Mouse (Mus musculus) testis, postnatal 14 days (tissue): ENCODE results near the gene Minpp1.

Experiments
- DNase-seq: peaks from one replicate; pipeline ENCODE4 v3.0.0; 2021; ENCODE audit warnings: low spot score

Gene Minpp1

GRCm38 (mm10) chr19:32527139-32527538 lies 41.6 kb downstream of the Minpp1 start:
- DNase-seq = no peak

GRCm38 (mm10) chr19:32528723-32529122 lies 43.2 kb downstream of the Minpp1 start:
- DNase-seq = no peak

DNA sequence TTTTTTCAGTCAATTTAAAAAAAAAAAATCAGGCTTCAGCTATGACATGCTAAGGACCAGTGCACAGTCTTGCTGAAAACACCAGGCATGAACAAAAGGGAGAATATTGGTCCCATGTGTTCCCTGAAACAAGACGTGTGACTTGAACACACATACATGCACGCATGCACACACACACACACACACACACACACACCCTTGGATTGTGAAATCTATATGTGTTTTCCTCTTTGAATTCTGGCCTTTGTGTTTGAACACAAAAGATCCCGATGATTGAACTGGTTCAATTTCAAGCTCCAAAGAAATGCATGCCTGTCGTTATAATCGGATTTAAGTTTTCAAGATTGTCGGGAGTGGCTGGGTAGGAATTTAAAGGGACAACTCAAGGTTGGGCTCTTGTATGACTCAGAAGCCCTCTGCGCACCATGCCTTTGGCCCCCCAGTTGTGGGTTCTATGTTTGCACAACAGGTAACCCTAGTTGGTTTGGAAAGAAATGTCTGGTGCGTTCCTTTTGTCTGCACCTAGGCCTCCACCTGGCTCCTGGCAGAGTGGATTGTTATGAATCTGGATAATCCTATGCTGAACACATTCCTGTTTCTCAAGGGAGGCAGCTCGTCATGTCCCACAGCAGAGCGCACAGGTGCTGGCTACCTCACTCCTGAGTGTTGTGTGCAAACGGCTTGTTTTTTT lies 43.8 kb downstream of the Minpp1 start:
- no peak for DNase-seq

- no peak for DNase-seq
Measured at GRCm38 (mm10) chr19:32530296-32530695, 44.7 kb downstream of the Minpp1 start.

DNA sequence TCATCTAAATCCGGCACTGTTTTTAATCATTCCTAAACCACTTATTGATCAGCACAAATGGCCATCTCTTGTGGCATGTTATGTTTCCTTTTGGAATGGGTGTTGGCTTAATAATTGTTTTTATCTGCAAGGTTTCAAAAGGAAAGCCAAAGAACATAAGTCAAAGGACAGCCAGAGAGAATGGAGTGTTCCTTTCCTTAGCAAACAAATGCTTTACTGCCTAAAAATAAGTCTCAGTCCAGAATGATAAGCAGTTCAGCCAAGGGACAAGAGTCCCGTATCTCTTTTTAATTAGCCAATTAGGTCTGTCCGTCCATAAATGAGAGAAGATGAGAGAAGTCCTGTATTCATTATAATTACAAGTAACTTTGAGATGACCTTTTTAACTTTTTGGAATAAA lies 46.8 kb downstream of the Minpp1 start:
- DNase-seq = no peak

DNA sequence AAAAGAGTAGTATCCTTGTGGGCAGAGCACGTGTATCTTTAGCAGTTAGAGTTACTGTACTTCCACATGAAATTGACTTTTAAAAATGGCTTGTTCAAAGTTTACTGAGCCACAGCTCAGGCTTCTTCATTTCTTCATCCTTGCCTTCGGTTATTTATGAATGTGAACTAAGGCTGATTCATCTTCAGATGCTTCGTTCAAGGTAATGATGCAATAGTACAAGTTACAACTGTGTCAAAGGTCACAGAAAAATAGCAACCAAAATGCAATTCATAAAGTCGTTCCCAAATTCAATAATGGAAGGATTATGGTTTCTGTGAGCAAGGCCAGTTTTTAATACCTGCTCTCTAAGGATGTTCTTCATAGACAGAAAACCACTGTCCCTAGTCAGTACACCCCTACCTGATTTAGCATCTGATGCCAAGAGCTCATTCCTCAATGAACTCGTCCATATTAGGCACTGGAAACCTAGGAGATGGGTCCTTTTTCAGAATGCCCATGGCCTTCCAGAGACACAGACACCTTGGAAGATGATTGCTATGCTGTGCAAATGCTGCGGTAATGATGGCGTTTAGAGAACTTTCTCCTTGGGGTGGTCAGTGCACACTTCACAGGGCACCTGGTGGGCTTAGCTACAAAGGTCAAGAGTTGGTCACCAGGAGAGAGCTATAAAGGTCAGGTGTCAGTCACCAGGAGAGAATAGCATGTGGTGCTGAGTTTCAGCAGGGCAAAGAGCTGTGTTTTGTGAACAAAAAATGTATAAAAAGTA lies 47.4 kb downstream of the Minpp1 start:
- DNase-seq = no peak

DNA sequence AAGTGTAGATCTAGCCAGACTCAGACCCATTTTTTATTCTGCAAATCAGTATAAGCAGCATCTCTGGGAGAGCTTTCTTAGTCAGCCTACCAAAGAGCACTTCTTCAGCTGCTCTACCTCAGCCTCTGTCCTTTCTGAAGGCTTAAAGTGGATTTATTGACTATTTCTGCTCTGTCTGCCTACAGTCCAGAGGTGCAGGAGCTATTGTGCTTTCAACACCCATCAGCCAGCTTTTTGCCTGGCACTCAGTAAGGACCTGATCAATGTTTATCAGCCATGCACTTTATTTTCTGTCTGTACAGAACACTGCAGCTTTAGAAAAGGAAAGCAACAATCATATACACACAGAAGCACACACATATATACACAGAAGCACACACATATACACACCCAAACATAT lies 49.3 kb downstream of the Minpp1 start:
- DNase-seq = no peak

- DNase-seq = no peak
Measured at GRCm38 (mm10) chr19:32542784-32543490, 57.4 kb downstream of the Minpp1 start.

DNA sequence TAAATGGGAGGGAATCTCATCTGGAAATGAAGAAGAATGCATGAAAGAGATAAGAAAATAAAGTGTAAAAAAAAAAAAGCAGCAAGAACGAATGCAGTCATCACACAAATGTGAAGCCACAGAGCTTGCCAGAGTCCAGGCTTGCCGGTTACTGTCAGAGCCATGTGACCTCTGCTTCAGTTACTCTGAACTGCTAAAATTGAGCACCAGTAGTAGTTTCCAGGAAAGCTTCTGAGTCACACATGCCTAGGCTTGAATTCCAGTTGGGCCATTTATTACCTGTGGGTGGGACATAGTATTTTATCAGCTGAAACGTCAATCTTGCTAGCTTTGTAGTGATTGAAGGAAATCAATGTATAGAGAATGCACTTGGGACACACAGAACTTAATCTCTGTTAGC lies 61.8 kb downstream of the Minpp1 start:
- DNase-seq = no peak

DNA sequence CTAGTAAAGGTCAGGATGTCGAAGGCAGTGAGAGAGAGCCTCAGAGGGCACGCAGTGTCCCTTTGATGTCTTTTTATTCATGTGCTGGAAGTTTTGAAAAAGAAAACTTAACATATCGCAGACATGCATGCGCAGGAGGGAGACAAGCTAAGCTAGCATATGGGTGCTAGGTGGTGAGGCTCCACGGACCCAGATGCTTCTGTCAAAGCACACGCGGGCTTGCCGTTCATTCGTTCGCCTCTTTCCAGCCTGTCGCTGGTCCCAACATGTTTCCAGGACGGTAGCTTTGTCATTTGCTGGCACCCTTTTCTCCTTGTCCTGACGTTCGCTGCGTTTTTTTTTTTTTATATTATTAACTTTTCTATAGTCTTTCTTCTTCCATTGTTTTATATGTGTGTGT lies 62.6 kb downstream of the Minpp1 start:
- no peak for DNase-seq

DNA sequence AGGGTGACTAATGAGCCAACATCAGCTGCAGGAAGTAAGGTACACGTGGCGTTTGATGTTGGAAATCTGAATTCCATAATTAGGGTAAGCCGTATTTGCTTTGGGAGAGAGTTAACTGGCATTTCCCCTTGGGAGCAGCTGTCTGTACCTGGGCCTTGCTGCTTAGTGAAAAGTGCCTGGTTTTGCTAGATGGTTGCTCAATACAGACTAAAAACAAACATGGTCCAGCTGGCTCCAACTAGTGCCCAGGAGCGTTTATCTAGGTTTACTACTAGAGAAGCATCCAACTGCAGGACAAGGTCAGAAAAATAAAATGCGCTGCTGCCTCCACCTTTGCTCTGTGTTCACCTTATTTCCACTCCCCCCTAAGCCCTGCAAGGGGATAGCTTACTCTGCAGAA lies 64.9 kb downstream of the Minpp1 start:
- DNase-seq = no peak

DNA sequence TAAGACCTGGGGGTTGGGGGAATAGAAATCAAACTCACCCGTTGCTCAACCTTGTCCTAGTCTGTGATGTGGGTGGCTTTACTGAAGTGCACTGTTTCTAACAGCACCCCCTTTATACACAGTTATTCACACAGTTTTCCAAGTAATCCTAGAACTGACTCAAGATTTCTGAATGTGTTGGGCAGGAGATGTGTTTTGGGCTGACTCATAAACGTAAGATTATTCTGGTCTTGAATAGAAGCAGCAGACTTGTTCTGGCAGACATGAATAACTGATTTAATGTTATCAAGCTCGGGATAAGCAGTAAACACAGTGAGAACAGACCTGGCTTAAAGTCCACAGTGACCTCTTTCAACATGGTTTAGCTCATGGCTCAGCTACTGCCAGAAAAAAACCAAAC lies 65.9 kb downstream of the Minpp1 start:
- no peak for DNase-seq

- no peak for DNase-seq
Measured at GRCm38 (mm10) chr19:32552106-32552505, 66.5 kb downstream of the Minpp1 start.

GRCm38 (mm10) chr19:32553310-32553709 lies 67.7 kb downstream of the Minpp1 start:
- no peak for DNase-seq

- DNase-seq = no peak
Measured at GRCm38 (mm10) chr19:32555257-32555656, 69.7 kb downstream of the Minpp1 start.
